Mouse (Mus musculus) MEL (cell line): ENCODE results near the gene Ank2. TPM values are rescaled to one million over a fixed set of nuclear protein-coding genes. Genes with fewer than 3 reads are reported as not detected.

Experiments
- DNase-seq: peaks from one replicate; pipeline ENCODE4 v3.0.0; 2011; ENCODE audit warnings: low read depth, low spot score
- H3K27ac ChIP-seq: 2 replicates; pipeline ENCODE4 v1.5.1; 2012; ENCODE audit warnings: low read depth, mild to moderate bottlenecking, control low read depth, low read length, moderate library complexity; ENCODE audit not compliant: control insufficient read depth
- H3K27me3 ChIP-seq, 2 experiments: fragments of 150-350 bp in 1 of 2; sonication (generic) in 1 of 2; 2 replicates each; pipeline ENCODE4 v1.6.1; 2012; ENCODE audit warnings: low read length in 2 of 2, mild to moderate bottlenecking in 2 of 2, improper control_type of control experiment in 1 of 2, moderate library complexity in 1 of 2; ENCODE audit not compliant: insufficient read depth in 2 of 2, control insufficient read depth in 1 of 2
- H3K36me3 ChIP-seq, 2 experiments: 2 replicates each; pipeline ENCODE4 v1.6.1; 2012 to 2014; ENCODE audit warnings: low read length in 2 of 2, improper control_type of control experiment in 1 of 2, inconsistent platforms in 1 of 2, mild to moderate bottlenecking in 1 of 2; ENCODE audit not compliant: insufficient read depth in 2 of 2, control insufficient read depth in 1 of 2
- H3K4me1 ChIP-seq, 2 experiments: fragments of 150-350 bp in 1 of 2; sonication (generic) in 1 of 2; 2 replicates each; pipeline ENCODE4 v1.6.1; 2012; ENCODE audit warnings: low read length in 2 of 2, improper control_type of control experiment in 1 of 2, mild to moderate bottlenecking in 1 of 2; ENCODE audit not compliant: insufficient read depth in 2 of 2, control insufficient read depth in 1 of 2
- H3K4me3 ChIP-seq, 2 experiments: fragments of 150-350 bp in 1 of 2; sonication (generic) in 1 of 2; 2 replicates each; pipeline ENCODE4 v1.5.1; 2012; ENCODE audit warnings: low read depth in 2 of 2, low read length in 2 of 2, mild to moderate bottlenecking in 2 of 2, moderate library complexity in 2 of 2, control low read depth in 1 of 2, improper control_type of control experiment in 1 of 2; ENCODE audit not compliant: control insufficient read depth in 1 of 2, insufficient read depth in 1 of 2
- H3K79me2 ChIP-seq: 2 replicates; pipeline ENCODE4 v1.6.1; 2012; ENCODE audit warnings: mild to moderate bottlenecking, low read length, moderate library complexity; ENCODE audit not compliant: control insufficient read depth, poor library complexity, insufficient read depth
- H3K9ac ChIP-seq: 2 replicates; pipeline ENCODE4 v1.6.1; 2012; ENCODE audit warnings: low read depth, mild to moderate bottlenecking, control low read depth, low read length, moderate library complexity; ENCODE audit not compliant: control insufficient read depth, poor library complexity, severe bottlenecking
- H3K9me3 ChIP-seq: fragments of 150-350 bp; sonication (generic); replicated peaks from 2 replicates; pipeline ENCODE4 v1.6.1; 2012; ENCODE audit warnings: mild to moderate bottlenecking, low read length, improper control_type of control experiment, moderate library complexity; ENCODE audit not compliant: insufficient read depth
- CHD2 ChIP-seq: IDR thresholded peaks from 2 replicates; pipeline ENCODE4 v1.6.1; 2011; ENCODE audit warnings: low read length, improper control_type of control experiment
- CTCF ChIP-seq, 3 experiments: IDR thresholded peaks in 2 of 3; conservative IDR thresholded peaks in 1 of 3; 2 replicates each; pipeline ENCODE4 v1.5.1; 2011 to 2012; ENCODE audit warnings: low read length in 3 of 3, low read depth in 2 of 3, mild to moderate bottlenecking in 2 of 3, improper control_type of control experiment in 1 of 3, inconsistent platforms in 1 of 3, mixed read lengths in 1 of 3, moderate library complexity in 1 of 3; ENCODE audit not compliant: control insufficient read depth in 1 of 3, insufficient read depth in 1 of 3, poor library complexity in 1 of 3, severe bottlenecking in 1 of 3
- ELF1 ChIP-seq: IDR thresholded peaks from 2 replicates; pipeline ENCODE4 v1.6.1; 2014; ENCODE audit warnings: low read depth, mild to moderate bottlenecking, inconsistent platforms, low read length, improper control_type of control experiment, moderate library complexity
- EP300 ChIP-seq, 2 experiments: IDR thresholded peaks; 2 replicates each; pipeline ENCODE4 v1.6.1; 2011; ENCODE audit warnings: improper control_type of control experiment in 2 of 2, low read length in 2 of 2, low read depth in 1 of 2, mild to moderate bottlenecking in 1 of 2
- ETS1 ChIP-seq: IDR thresholded peaks from 2 replicates; pipeline ENCODE4 v1.6.1; 2012; ENCODE audit warnings: low read depth, mild to moderate bottlenecking, inconsistent platforms, low read length, improper control_type of control experiment, moderate library complexity
- GABPA ChIP-seq: IDR thresholded peaks from 2 replicates; pipeline ENCODE4 v1.6.1; 2012; ENCODE audit warnings: low read depth, mild to moderate bottlenecking, inconsistent platforms, low read length, improper control_type of control experiment, moderate library complexity
- HCFC1 ChIP-seq: IDR thresholded peaks from 2 replicates; pipeline ENCODE4 v1.6.1; 2012; ENCODE audit warnings: low read depth, mild to moderate bottlenecking, inconsistent platforms, low read length, improper control_type of control experiment, moderate library complexity
- KAT2A ChIP-seq: conservative IDR thresholded peaks from 2 replicates; pipeline ENCODE4 v1.6.1; 2012; ENCODE audit warnings: low read depth, low read length, improper control_type of control experiment, inconsistent platforms
- MAX ChIP-seq: IDR thresholded peaks from 2 replicates; pipeline ENCODE4 v1.6.1; 2011; ENCODE audit warnings: low read length, improper control_type of control experiment
- MAZ ChIP-seq: IDR thresholded peaks from 2 replicates; pipeline ENCODE4 v1.6.1; 2012; ENCODE audit warnings: low read depth, mild to moderate bottlenecking, inconsistent platforms, low read length, improper control_type of control experiment
- MXI1 ChIP-seq: IDR thresholded peaks from 2 replicates; pipeline ENCODE4 v1.6.1; 2011; ENCODE audit warnings: mild to moderate bottlenecking, low read depth, low read length, improper control_type of control experiment
- MYB ChIP-seq: IDR thresholded peaks from 2 replicates; pipeline ENCODE4 v1.6.1; 2011; ENCODE audit warnings: mild to moderate bottlenecking, low read depth, low read length, improper control_type of control experiment
- MYC ChIP-seq: IDR thresholded peaks from 2 replicates; pipeline ENCODE4 v1.6.1; 2011; ENCODE audit warnings: low read depth, mild to moderate bottlenecking, low read length, improper control_type of control experiment, moderate library complexity
- NELFE ChIP-seq: IDR thresholded peaks from 2 replicates; pipeline ENCODE4 v1.6.1; 2011; ENCODE audit warnings: low read depth, low read length, improper control_type of control experiment
- NRF1 ChIP-seq: IDR thresholded peaks from 2 replicates; pipeline ENCODE4 v1.6.1; 2014; ENCODE audit warnings: low read depth, mild to moderate bottlenecking, inconsistent platforms, low read length, improper control_type of control experiment, moderate library complexity; ENCODE audit not compliant: poor library complexity, insufficient read depth, severe bottlenecking
- POLR2A ChIP-seq, 2 experiments: IDR thresholded peaks; 2 replicates each; pipeline ENCODE4 v1.6.1; 2011 to 2012; ENCODE audit warnings: low read length in 2 of 2, mild to moderate bottlenecking in 2 of 2, control low read depth in 1 of 2, improper control_type of control experiment in 1 of 2, low read depth in 1 of 2, moderate library complexity in 1 of 2; ENCODE audit not compliant: control insufficient read depth in 1 of 2, insufficient read depth in 1 of 2, poor library complexity in 1 of 2
- POLR2AphosphoS2 ChIP-seq: IDR thresholded peaks from 2 replicates; pipeline ENCODE4 v1.6.1; 2011; ENCODE audit warnings: low read length, improper control_type of control experiment
- POLR2AphosphoS5 ChIP-seq: IDR thresholded peaks from 2 replicates; pipeline ENCODE4 v1.6.1; 2012; ENCODE audit warnings: low read depth, borderline replicate concordance, mild to moderate bottlenecking, inconsistent platforms, low read length, moderate library complexity, mixed read lengths
- RAD21 ChIP-seq: IDR thresholded peaks from 2 replicates; pipeline ENCODE4 v1.6.1; 2011; ENCODE audit warnings: mild to moderate bottlenecking, low read depth, low read length, improper control_type of control experiment
- RCOR1 ChIP-seq: IDR thresholded peaks from 2 replicates; pipeline ENCODE4 v1.6.1; 2012; ENCODE audit warnings: low read depth, mild to moderate bottlenecking, inconsistent platforms, low read length, improper control_type of control experiment
- SIN3A ChIP-seq: IDR thresholded peaks from 2 replicates; pipeline ENCODE4 v1.6.1; 2012; ENCODE audit warnings: low read length, improper control_type of control experiment, inconsistent platforms
- SMC3 ChIP-seq: IDR thresholded peaks from 2 replicates; pipeline ENCODE4 v1.6.1; 2011; ENCODE audit warnings: low read depth, low read length, improper control_type of control experiment
- UBTF ChIP-seq: IDR thresholded peaks from 2 replicates; pipeline ENCODE4 v1.6.1; 2012; ENCODE audit warnings: low read depth, mild to moderate bottlenecking, inconsistent platforms, low read length, improper control_type of control experiment, moderate library complexity, borderline replicate concordance; ENCODE audit not compliant: insufficient read depth
- USF1 ChIP-seq: IDR thresholded peaks from 2 replicates; pipeline ENCODE4 v1.6.1; 2014; ENCODE audit warnings: low read depth, mild to moderate bottlenecking, inconsistent platforms, low read length, improper control_type of control experiment, moderate library complexity
- ZKSCAN1 ChIP-seq: IDR thresholded peaks from 2 replicates; pipeline ENCODE4 v1.6.1; 2012; ENCODE audit warnings: low read depth, mild to moderate bottlenecking, inconsistent platforms, low read length, improper control_type of control experiment, moderate library complexity
- polyA plus RNA-seq, 2 experiments: library from polyadenylated mRNA; stranded (reverse) in 1 of 2; unstranded in 1 of 2; fragments of >175 nt in 1 of 2; fragments of >200 nt in 1 of 2; gene quantifications; 2 replicates each; pipeline versions ENCODE4 v1.2.1 to v1.2.4; 2012; ENCODE audit warnings: low replicate concordance in 2 of 2, low read depth in 1 of 2; ENCODE audit not compliant: insufficient read length in 2 of 2, insufficient read depth in 1 of 2, missing spikeins in 1 of 2
- total RNA-seq: library from RNA; depleted of rRNA; stranded (reverse); fragments of 300-350 nt; gene quantifications from 2 replicates; pipeline ENCODE4 v1.2.3, GENCODE M21; 2012

Gene Ank2
- total and polyA plus RNA-seq, 3 experiments = 2.7 to 4.5 TPM; not detected in 1

DNA sequence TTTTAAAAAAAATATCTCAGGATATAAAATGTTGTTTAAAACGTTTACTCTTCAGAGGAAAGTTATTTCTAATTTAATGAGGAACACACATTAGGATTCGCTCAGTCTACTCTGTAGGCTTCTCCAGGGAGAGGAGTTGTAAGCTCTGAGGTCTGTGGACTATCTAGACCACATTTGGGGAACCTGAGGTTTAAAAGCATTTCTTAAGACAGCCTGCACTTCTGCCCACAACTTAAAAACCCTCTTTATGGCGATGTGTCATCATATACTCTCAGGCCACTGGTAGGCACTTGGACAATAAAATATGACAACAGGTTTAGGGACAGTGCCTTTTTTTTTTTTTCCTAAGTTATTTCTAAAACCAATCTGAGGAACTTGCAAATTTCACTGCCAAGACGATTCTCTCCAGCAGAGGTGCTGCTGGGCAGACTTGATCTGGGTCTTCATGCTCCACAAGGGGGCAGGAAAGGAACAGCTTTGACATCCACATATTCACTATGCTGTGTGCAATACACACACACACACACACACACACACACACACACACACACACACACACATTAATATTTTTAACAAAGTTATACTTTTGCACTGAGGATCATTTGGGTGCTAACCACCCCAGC is 567.2 kb downstream of the Ank2 start:
- H3K4me3 ChIP-seq = no peak overlapping the region
- no peak overlapping the region for H3K9ac ChIP-seq
- no peaks in the 10 kb centered on the region for H3K27me3 ChIP-seq
- H3K79me2 ChIP-seq = no peaks in the 10 kb centered on the region
- H3K27ac ChIP-seq = no peak overlapping the region
- H3K4me1 ChIP-seq = no peaks in the 10 kb centered on the region
- no peaks in the 10 kb centered on the region for H3K36me3 ChIP-seq
- no peaks in the 10 kb centered on the region for H3K9me3 ChIP-seq
- TF ChIP-seq ETS1 (no peak), SMC3 (peak; percentile 24), CTCF (IDR thresholded peaks at IDR 0.05 in 2 of 3, conservative IDR thresholded peaks at IDR 0.05 in 1 of 3; ENCODE audit: control insufficient read depth in 1 of 3, insufficient read depth in 1 of 3, low read depth in 2 of 3, low read length in 3 of 3, poor library complexity in 1 of 3, severe bottlenecking in 1 of 3) (peak; percentile 7 to 75 (median 42); a peak in 4 of 6 replicates), MAZ (no peak), MXI1 (no peak), POLR2A (IDR thresholded peaks at IDR 0.05; ENCODE audit: control insufficient read depth in 1 of 2, insufficient read depth in 1 of 2, low read depth in 1 of 2, low read length in 2 of 2, poor library complexity in 1 of 2) (no peak), MYB (no peak), ZKSCAN1 (no peak), POLR2AphosphoS5 (no peak), RAD21 (peak; percentile 22), POLR2AphosphoS2 (no peak)
- TF ChIP-seq, all 39 proteins: peak for 3
- peak; percentile 42 for DNase-seq

DNA sequence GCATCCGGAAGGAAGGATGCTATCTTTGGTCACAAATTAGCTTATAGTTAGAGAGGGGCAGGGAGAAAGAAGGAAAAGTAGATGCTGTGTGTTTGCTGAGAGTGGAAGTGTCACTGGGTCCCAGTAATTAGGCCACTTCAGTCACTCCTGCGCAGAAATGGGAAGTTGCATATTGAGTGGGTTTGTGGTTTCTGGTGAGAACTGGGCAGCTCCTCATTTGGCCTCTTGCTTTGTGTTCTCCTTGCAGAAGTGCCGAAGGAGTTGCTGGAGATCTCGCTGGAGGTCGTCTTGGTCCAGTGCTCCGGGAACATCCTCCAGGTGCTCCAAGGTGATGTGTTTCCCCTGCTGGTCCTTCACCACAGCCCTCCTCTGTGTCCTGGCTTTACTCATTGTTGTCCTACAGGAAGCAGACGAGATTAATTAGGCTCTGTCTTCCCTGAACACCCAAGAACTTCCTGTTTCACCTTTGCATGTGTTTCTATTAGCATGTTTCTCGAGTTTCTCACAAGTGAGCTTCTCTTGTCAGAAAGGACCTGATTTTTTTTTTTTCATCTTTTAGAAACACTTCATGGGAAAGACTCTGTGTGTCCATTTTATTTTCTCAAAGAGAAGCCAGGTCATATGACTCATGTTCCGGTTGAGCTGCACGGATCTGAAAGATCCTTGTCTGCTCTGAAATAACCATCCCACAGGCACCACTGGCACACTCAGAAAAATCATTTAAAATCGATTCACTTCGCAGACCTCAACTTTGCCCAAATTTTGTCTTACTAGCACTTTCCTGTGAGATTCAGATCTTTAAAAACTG is 575.4 kb downstream of the Ank2 start:
- H3K27me3 ChIP-seq = no peaks in the 10 kb centered on the region
- no peak overlapping the region for H3K27ac ChIP-seq
- TF ChIP-seq CHD2 (no peak), HCFC1 (no peak), SMC3 (no peak), ELF1 (no peak), MYC (no peak), ZKSCAN1 (no peak), MAX (no peak), NRF1 (no peak), RCOR1 (no peak), USF1 (no peak), KAT2A (no peak), POLR2A (IDR thresholded peaks at IDR 0.05; ENCODE audit: control insufficient read depth in 1 of 2, insufficient read depth in 1 of 2, low read depth in 1 of 2, low read length in 2 of 2, poor library complexity in 1 of 2) (no peak), NELFE (no peak), UBTF (no peak), EP300 (IDR thresholded peaks at IDR 0.05; ENCODE audit: low read depth in 1 of 2, low read length in 2 of 2) (no peak), SIN3A (no peak), GABPA (no peak)
- no peak overlapping the region for H3K9ac ChIP-seq
- H3K4me1 ChIP-seq = no peaks in the 10 kb centered on the region
- H3K9me3 ChIP-seq = no peaks in the 10 kb centered on the region
- no peaks in the 10 kb centered on the region for H3K79me2 ChIP-seq
- peak overlapping the region; percentile 43 to 48; a peak in 3 of 4 replicates for H3K4me3 ChIP-seq
- DNase-seq = peak; percentile 50
- H3K36me3 ChIP-seq = peaks cover 0 to 4% of the 10 kb centered on the region in 2 experiments; a peak in 1 of 4 replicates
